9 mouse cellular contexts compared by ENCODE assay signal in genomic region chr6:49822871-49823230, GRCm38 (mm10). TPM values are rescaled to one million over a fixed set of nuclear protein-coding genes. Genes with fewer than 3 reads are reported as not detected.
DNase-seq lines count a peak whose midpoint lies in the region; ATAC-seq and TF ChIP-seq lines count a peak whose summit lies in the region.
"Had no signal": no experiment of that assay in that cellular context is flagged by ENCODE, and none has a peak within 500 bp of the region (broad histone marks: within the 10 kb centered on the region; RNA-seq: fewer than 3 reads in every experiment).

No protein-coding gene starts in this region.

- 1% methylated on average over 10 of the region's 10 CpGs for WGBS in forebrain, embryonic 11.5 days
- 2% methylated on average over 10 of the region's 10 CpGs for WGBS in limb, embryonic 13.5 days
- 4% methylated on average over 10 of the region's 10 CpGs for WGBS in olfactory bulb, adult 2 months

- H3K9me3 ChIP-seq in forebrain, embryonic 11.5 days (ENCODE audit: control insufficient read depth, low read length), result no peaks in the 10 kb centered on the region
- H3K9me3 ChIP-seq in limb, embryonic 13.5 days, result no peaks in the 10 kb centered on the region

- peaks cover 36% of the 10 kb centered on the region for H3K27me3 ChIP-seq in forebrain, embryonic 11.5 days (ENCODE audit: control insufficient read depth, insufficient read depth, low read length)
- H3K27me3 ChIP-seq in limb, embryonic 13.5 days, result peaks cover 90% of the 10 kb centered on the region

- TF ChIP-seq CTCF in layer of hippocampus, adult 2 months (conservative IDR thresholded peaks at IDR 0.05), result no peak
- no peak for TF ChIP-seq CTCF in olfactory bulb, adult 2 months (IDR thresholded peaks at IDR 0.05; ENCODE audit: insufficient read depth, low read depth, low read length)

- no peak overlapping the region for H3K9ac ChIP-seq in forebrain, embryonic 11.5 days (ENCODE audit: low read length)
- H3K9ac ChIP-seq in limb, embryonic 13.5 days, result no peak overlapping the region; the same call in 1 of the 2 replicates

- H3K36me3 ChIP-seq in forebrain, embryonic 11.5 days (ENCODE audit: control insufficient read depth, insufficient read depth, low read length), result no peaks in the 10 kb centered on the region
- H3K36me3 ChIP-seq in limb, embryonic 13.5 days, result no peaks in the 10 kb centered on the region

- no peak overlapping the region for H3K27ac ChIP-seq in layer of hippocampus, adult 2 months
- no peak overlapping the region for H3K27ac ChIP-seq in forebrain, embryonic 11.5 days (ENCODE audit: low read depth, low read length)
- no peak overlapping the region for H3K27ac ChIP-seq in limb, embryonic 13.5 days
- no peak overlapping the region for H3K27ac ChIP-seq in olfactory bulb, adult 2 months (ENCODE audit: insufficient read depth, low read depth, low read length)

- H3K4me2 ChIP-seq in forebrain, embryonic 11.5 days (ENCODE audit: low read depth, low read length, severe bottlenecking), result peak overlapping the region; percentile 64
- peak overlapping the region; percentile 88 for H3K4me2 ChIP-seq in limb, embryonic 13.5 days (replicated peaks)

- no peak; the same call in 1 of the 2 replicates for TF ChIP-seq POLR2A in olfactory bulb, adult 2 months (IDR thresholded peaks at IDR 0.05; ENCODE audit: insufficient read depth, low read depth, low read length)

- no peak for ATAC-seq in forebrain, embryonic 11.5 days (replicated peaks; ENCODE audit: low FRiP score)
- no peak for ATAC-seq in limb, embryonic 13.5 days (ENCODE audit: low FRiP score, low read depth)
- ATAC-seq: Patski had no signal

- H3K4me3 ChIP-seq in layer of hippocampus, adult 2 months, result peak overlapping the region; percentile 53
- H3K4me3 ChIP-seq in forebrain, embryonic 11.5 days (ENCODE audit: low read depth, low read length), result peak overlapping the region; percentile 36
- H3K4me3 ChIP-seq in limb, embryonic 13.5 days, result peak overlapping the region; percentile 47
- H3K4me3 ChIP-seq in olfactory bulb, adult 2 months (ENCODE audit: insufficient read depth, low read depth, low read length), result peak overlapping the region; percentile 33

- no peak for DNase-seq in layer of hippocampus, adult 2 months (ENCODE audit: low spot score in 2 of 2)
- DNase-seq in layer of hippocampus, postnatal 36 days, result no peak
- no peak for DNase-seq in forebrain, embryonic 11.5 days (ENCODE audit: low spot score)
- DNase-seq in left cerebral cortex, adult 8-10 months (ENCODE audit: low spot score in 2 of 2), result no peak
- DNase-seq in right cerebral cortex, adult 2 months (ENCODE audit: low spot score in 2 of 2), result no peak
- no peak for DNase-seq in urinary bladder, postnatal 10 days (ENCODE audit: low spot score)

- peaks cover 5% of the 10 kb centered on the region; the same call in 1 of the 2 replicates for H3K4me1 ChIP-seq in forebrain, embryonic 11.5 days (replicated peaks; ENCODE audit: control insufficient read depth, insufficient read depth, low read length)
- peaks cover 13% of the 10 kb centered on the region for H3K4me1 ChIP-seq in limb, embryonic 13.5 days
- peaks cover 12% of the 10 kb centered on the region for H3K4me1 ChIP-seq in olfactory bulb, adult 2 months (ENCODE audit: control insufficient read depth, insufficient read depth, low read length)

RNA-seq across cellular contexts. Expression of gene Npy, which starts 0.3 kb away (rescaled TPM):
- 100 to 1,000 TPM; 140 to 160 TPM for total RNA-seq in layer of hippocampus, adult 2 months (2021)
- 100 to 1,000 TPM; 126 to 154 TPM for total RNA-seq in layer of hippocampus, postnatal 36 days (2021)
- polyA plus RNA-seq in forebrain, embryonic 11.5 days (2014; fragmentation: Nextera tagmentation; extraction: Ambion mirVana), result 3.6 and 7.1 TPM in 2 replicates
- polyA plus RNA-seq in limb, embryonic 13.5 days (2015; fragmentation: Nextera tagmentation; extraction: Ambion mirVana), result 3.5 and 6.0 TPM in 2 replicates
- not detected in 2 replicates for polyA plus RNA-seq in olfactory bulb, adult 2 months (2012; ENCODE audit: insufficient read depth, insufficient read length, low replicate concordance, missing spikeins)
- total RNA-seq in left cerebral cortex, adult 8-10 months (2022), result 100 to 1,000 TPM; 127 to 173 (median 158) TPM
- polyA plus RNA-seq: Patski had no signal
